Mouse (Mus musculus) c-Kit-positive CD71-positive TER-119-negative erythroid progenitor cells, embryonic 14.5 days (primary cell): ENCODE data around the gene Col19a1.

ENCODE experiments used
- DNase-seq: peaks from one replicate; pipeline ENCODE4 v3.0.0-alpha.2; 2013; ENCODE audit warnings: low read depth

The Col19a1 gene

GRCm38 (mm10) chr1:24461305-24461887, 125.9 kb downstream of the Col19a1 start:
- no peak for DNase-seq

DNA sequence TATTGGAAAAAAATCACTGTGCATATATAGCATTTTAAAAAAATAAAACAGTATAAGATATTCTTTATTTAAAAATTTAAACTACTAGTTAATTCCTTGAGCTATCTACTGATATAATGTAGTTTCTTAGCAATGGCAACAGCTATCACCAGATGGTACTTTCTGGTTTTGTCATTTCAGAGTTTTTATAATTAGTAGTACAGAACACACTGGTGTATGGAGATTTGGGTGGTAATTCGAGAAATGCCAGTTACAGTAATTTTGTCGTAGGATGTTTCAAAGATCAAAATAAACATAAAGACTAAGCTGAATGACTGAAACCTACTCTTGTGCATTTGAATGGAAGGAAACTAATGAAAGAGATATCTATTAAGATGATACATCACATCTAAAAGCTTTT, 129.3 kb downstream of the Col19a1 start:
- no peak for DNase-seq

- DNase-seq: no peak
Measured at GRCm38 (mm10) chr1:24452572-24453269, 134.6 kb downstream of the Col19a1 start.

- DNase-seq: no peak
Measured at GRCm38 (mm10) chr1:24452159-24452558, 135.1 kb downstream of the Col19a1 start.

DNA sequence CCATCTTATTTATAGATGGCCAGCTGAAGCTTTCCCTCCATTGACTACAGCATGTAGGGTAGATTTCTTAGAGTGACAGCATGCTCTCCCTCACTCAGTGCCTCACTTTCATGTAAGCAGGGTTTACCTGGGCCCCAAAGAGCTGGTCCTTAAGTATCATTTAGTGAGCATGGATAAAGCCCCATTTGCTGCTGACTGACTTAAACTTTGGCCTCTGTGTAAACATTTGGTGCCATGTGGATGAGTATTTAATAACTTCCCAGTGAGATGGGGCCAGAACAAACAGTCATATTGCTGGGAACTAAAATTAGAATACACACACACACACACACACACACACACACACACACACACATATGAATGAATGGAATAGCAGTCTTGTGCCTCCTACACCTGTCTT, 149.8 kb downstream of the Col19a1 start:
- DNase-seq: no peak

DNA sequence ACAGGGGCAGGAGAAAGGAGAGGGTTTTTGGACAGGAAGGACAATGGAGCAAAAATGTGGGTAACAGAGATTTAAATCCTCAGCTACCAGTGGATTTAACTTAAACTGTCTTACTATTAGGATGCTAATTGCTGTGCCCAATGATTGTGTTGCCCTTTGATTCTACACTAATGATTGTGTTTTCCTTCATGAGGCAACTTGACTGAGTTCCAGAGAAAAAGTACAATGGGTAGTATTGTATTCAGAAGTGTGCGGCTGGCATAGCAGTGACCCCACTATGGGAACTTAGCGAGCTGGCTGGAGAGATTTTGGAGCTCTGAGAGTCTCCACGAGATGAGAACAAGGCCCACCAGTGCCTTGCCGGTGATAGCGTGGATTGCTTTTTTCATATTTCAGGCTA, 159.0 kb downstream of the Col19a1 start:
- DNase-seq: no peak

- no peak for DNase-seq
Measured at GRCm38 (mm10) chr1:24378125-24378821, 209.0 kb downstream of the Col19a1 start.

DNA sequence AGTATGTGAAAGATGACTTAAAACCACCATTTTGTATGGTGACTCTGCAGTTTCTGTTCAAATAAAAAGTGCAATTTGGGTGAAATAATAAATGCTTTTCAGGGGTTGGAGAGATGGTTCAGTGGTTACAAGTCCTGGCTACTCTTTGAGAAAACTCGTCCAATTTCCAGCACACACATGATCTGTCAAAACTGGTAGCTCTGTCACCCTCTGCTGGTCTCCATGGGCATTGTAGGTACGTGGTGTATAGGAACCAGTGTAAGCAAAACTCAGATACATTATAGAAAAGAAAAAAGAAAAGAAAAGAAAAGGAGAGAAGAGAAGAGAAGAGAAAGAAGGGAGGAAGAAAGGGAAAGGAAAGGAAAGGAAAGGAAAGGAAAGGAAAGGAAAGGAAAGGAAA, 212.4 kb downstream of the Col19a1 start:
- DNase-seq: no peak

GRCm38 (mm10) chr1:24373671-24374070, 213.6 kb downstream of the Col19a1 start:
- no peak for DNase-seq

GRCm38 (mm10) chr1:24372471-24373258, 214.6 kb downstream of the Col19a1 start:
- no peak for DNase-seq

DNA sequence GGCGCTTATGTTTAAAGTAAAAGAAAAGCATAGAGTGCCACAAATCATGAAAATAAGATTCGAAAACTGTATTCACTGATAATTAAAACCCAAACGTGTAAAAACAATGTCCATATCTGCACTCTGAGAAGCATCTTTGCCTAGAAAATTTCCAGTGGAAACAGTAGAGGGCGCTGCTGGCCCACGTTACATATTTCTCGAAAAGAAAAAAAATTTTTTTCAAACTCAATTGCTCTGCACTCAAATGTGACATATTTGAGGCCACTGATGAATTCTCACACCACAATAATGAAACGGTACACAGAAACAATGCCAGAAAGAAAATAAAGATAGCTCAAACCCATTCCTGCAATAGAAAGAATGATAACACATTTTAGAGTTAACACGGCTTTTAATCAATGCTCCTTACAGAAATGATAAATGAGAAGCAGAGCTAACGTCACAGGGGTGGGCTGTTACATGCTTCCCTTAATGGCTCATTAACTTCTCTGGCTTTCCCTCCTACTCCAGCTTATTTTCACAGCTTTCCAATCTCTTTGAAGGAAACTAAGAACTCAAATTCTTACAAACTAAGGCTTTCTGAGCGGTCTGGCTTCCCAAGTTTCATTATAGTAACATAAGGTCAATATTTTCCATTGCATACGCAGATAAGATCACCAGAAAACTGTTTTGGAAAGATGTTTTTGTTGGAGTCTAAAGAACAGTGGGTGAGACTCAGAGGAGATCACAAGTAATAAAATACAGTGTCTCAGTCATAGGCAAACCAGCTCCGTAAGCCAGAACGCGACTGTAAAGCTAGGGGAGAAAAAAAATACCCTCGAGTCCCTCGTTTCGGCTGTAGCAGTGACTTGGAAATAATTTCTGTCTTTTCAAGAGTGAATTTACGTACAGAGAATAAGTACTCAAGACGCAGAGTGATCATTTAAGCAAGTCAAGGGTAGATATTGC, 219.4 kb downstream of the Col19a1 start:
- DNase-seq: no peak

DNA sequence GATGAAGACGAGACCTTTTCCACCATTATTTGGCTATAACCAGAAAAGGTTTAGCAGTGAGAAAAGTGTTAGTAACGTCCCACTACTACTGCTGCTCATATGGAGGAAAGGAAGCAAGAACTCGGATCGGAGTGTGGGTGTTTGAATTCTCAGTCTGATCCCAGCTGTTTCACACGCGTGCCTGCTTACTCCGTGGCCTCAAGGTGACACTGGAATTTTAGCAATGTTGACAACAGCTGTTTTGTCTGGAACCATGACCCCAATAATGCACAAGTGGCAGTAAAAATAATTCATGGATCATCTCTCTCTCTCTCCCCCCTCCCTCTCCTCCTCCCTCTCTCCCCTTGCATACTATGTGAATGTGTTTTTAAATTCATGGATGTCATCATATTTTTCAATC, 222.5 kb downstream of the Col19a1 start:
- no peak for DNase-seq

DNA sequence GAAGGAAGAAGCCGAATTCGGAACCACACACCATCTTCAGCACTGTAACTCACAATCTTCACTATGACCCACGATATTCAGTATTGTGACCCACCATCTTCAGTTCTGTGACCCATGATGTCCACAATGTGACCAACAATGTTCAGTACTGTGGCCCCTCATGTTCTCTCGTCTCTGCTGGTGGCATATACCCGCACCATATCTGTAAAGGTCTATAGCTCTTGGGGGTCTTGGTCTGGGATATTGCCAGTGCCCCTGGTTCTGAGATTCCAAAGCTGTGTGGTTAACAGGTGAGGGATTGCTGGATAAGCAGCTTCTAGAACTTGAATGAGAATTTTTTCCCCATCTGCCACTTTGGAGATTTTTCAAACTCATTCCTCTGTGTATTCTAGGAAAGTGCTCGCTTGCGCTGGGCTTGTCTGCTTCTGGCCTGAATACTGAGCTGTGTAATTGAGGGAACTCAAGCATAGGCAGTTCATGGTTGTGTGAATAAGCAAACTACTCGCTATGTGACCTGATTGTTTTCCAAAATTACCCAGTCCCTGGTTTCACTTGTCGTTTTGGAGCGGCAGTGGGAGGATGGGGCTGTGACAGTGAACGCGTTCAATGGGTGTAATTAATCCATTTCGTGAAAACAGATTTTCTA, 225.2 kb downstream of the Col19a1 start:
- DNase-seq: no peak

DNA sequence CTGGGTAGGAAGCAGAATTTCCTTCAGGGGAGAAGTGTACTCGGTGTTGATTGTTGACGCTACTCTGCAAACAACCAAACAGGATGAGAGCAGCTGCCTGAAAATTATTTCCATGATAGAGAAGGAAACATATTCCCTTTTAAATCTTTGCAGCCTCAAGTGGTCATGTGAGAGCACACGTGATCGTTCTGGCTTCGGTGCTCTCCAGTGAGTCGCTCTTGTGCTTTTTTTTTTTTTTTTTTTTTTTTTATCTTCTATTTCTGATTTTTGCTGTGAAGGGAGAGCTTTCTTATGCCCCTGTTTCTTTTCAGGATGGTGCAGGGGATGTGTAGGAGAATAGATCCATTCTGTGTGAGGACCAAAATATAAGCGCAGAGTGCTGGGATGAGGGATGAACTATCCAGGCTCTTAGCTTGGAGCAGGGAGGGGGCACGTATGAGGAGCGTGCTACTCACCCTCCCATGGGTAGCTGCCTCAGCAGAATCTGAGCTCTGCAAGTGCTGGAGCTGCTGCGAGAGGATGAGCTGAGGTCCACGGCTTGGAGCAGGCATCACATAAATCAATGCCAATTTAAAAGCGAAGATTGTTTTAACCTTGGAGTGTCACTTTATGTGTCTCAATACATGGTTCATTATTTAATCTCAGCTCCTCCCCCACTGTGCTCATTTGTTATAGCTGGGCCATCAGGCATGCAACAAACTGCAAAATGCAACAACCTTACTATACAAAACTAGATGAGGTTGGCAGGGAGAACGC, 237.6 kb downstream of the Col19a1 start:
- DNase-seq: no peak

DNA sequence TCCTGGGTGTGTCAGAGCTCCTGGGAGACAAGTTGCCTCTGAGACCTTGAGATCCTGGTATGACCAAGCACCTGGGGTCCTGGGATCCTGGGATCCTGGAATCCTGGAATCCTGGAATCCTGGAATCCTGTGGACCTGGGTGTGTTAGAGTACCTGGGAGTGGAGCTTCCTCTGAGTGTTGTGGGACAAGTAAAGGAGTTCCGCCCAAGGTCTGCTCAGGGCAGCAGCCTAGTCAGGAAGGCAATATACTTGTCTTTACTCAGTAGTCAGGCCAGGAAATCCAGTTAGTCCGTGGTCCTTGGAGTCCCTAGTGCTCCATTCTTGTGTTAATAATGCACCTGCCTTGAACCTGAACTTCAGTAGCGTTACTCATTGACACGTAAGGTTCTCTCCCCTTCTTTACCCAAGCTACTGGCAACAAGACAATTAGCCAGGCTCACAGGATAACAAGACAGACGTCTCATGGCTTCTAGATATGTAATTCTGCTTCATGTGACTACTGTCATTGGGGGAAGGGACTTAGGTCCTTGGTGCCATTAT, 239.6 kb downstream of the Col19a1 start:
- DNase-seq: no peak

DNA sequence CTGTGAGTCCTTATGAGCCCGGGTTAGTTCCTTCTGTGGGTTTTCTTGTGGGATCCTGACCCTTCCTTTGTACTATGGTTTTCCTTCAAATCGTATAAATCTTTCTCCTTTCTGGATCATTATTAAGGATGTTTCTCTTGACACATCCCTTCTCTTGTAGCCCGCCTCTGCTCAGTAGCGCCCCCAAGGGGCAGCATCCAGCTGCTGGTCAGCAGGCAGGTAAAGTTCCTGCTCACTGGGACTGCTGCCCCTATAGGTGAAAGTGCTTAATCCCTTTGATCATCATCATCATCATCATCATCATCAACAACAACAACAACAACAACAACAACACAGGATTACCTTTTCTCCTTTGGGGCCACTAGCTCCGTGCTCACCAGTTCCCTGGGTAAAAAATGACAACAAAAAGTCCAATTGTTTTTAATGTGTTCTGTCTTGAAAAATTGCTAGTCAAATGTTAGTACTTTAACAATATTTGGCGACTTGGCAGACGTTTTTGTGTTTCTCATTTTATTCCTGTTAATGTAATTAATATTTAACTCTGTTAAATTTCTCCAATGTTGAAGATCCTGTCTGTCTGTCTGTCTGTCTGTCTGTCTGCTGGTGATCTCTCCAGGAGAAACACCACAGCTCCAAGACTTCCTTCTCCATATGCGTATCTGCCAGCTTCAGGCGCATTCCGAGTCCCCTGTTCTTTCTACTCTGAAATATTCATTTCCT, 249.6 kb downstream of the Col19a1 start:
- no peak for DNase-seq

DNA sequence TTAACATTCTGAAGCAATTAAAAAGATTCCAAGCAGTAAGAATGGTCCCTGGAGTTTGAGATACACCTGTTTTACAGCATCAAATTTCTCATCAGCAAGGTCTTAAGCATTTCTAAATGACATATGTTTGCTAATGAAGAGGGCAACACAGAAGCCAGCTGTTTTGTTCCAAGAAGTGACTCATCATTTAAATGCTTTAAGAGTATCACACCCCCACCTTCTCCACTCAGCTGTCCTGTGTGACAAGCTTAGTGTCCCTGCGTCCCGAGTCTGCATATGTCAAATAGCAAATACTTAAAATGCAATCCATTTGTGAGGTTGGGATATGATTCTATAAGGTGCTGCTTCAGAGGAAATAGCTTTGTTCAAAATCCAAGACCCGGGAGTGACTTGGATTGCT, 251.2 kb downstream of the Col19a1 start:
- DNase-seq: no peak

- DNase-seq: no peak
Measured at GRCm38 (mm10) chr1:24316961-24317589, 270.2 kb downstream of the Col19a1 start.

GRCm38 (mm10) chr1:24316490-24316889, 270.8 kb downstream of the Col19a1 start:
- no peak for DNase-seq
